Mouse (Mus musculus) liver, postnatal 0 days (tissue): Measurements from ENCODE around the gene D130052B06Rik.

ENCODE experiments used
- CTCF ChIP-seq: sonication (generic); IDR thresholded peaks from 2 replicates; pipeline ENCODE4 v1.5.1; 2016; ENCODE audit warnings: antibody characterized with exemption, low read depth
- EP300 ChIP-seq: IDR thresholded peaks from 2 replicates; pipeline ENCODE4 v1.6.1; 2016; ENCODE audit warnings: antibody characterized with exemption, low read depth, mild to moderate bottlenecking

- TF ChIP-seq CTCF: no peak
- no peak for TF ChIP-seq EP300
Observed at GRCm38 (mm10) chr11:33550861-33551560, 48.1 kb upstream of the D130052B06Rik start.
